Mouse (Mus musculus) R1 (cell line): ENCODE results near the gene Trmt1.

Experiments used
- DNase-seq: peaks from one replicate; pipeline ENCODE4 v3.0.0-alpha.2; 2018; ENCODE audit warnings: low read depth, low spot score

The Trmt1 gene

GRCm38 (mm10) chr8:84731371-84732177, 45.5 kb downstream of the Trmt1 start:
- DNase-seq: no peak

GRCm38 (mm10) chr8:84732545-84732944, 46.4 kb downstream of the Trmt1 start:
- no peak for DNase-seq

- DNase-seq: no peak
Observed at GRCm38 (mm10) chr8:84732996-84733395, 46.9 kb downstream of the Trmt1 start.

GRCm38 (mm10) chr8:84733959-84734358, 47.9 kb downstream of the Trmt1 start:
- DNase-seq: no peak

- no peak for DNase-seq
Observed at GRCm38 (mm10) chr8:84734680-84735079, 48.6 kb downstream of the Trmt1 start.

GRCm38 (mm10) chr8:84735597-84735996, 49.5 kb downstream of the Trmt1 start:
- DNase-seq: no peak

- no peak for DNase-seq
Observed at GRCm38 (mm10) chr8:84736521-84736920, 50.4 kb downstream of the Trmt1 start.

- peak; percentile 88 for DNase-seq
Observed at GRCm38 (mm10) chr8:84737608-84738007, 51.5 kb downstream of the Trmt1 start.

- DNase-seq: no peak
Observed at GRCm38 (mm10) chr8:84738266-84738665, 52.2 kb downstream of the Trmt1 start.

GRCm38 (mm10) chr8:84738715-84739400, 52.8 kb downstream of the Trmt1 start:
- DNase-seq: no peak

GRCm38 (mm10) chr8:84739401-84739742, 53.3 kb downstream of the Trmt1 start:
- no peak for DNase-seq

- DNase-seq: no peak
Observed at GRCm38 (mm10) chr8:84740895-84741843, 55.1 kb downstream of the Trmt1 start.

- DNase-seq: peak; percentile 47
Observed at GRCm38 (mm10) chr8:84742171-84743053, 56.3 kb downstream of the Trmt1 start.

GRCm38 (mm10) chr8:84743054-84743415, 56.9 kb downstream of the Trmt1 start:
- no peak for DNase-seq

GRCm38 (mm10) chr8:84743517-84744420, 57.7 kb downstream of the Trmt1 start:
- DNase-seq: no peak

GRCm38 (mm10) chr8:84745032-84745925, 59.2 kb downstream of the Trmt1 start:
- peak; percentile 41 for DNase-seq
